Mouse (Mus musculus) heart, adult 2 months (tissue): ENCODE results near the gene Cyp24a1. TPM values are rescaled to one million over a fixed set of nuclear protein-coding genes. Genes with fewer than 3 reads are reported as not detected.

Experiments
- DNase-seq, 2 experiments: peaks; one replicate each; pipeline ENCODE4 v3.0.0; 2021
- H3K27ac ChIP-seq: fragments of 200-600 bp; 2 replicates; pipeline ENCODE4 v1.8.1; 2022
- H3K27me3 ChIP-seq: fragments of 200-500 bp; 2 replicates; pipeline ENCODE4 v1.6.1; 2012; ENCODE audit warnings: mild to moderate bottlenecking, low read length, inconsistent platforms, mixed read lengths; ENCODE audit not compliant: control insufficient read depth, insufficient read depth
- H3K36me3 ChIP-seq: fragments of 200-500 bp; 2 replicates; pipeline ENCODE4 v1.6.1; 2012; ENCODE audit warnings: low read length, inconsistent platforms; ENCODE audit not compliant: control insufficient read depth, insufficient read depth
- H3K4me1 ChIP-seq: fragments of 200-500 bp; 2 replicates; pipeline ENCODE4 v1.6.1; 2011; ENCODE audit warnings: low read length; ENCODE audit not compliant: control insufficient read depth, insufficient read depth
- H3K4me3 ChIP-seq: fragments of 200-600 bp; 2 replicates; pipeline ENCODE4 v1.8.1; 2022
- H3K79me2 ChIP-seq: fragments of 200-500 bp; replicated peaks from 2 replicates; pipeline ENCODE4 v1.6.1; 2012; ENCODE audit warnings: mild to moderate bottlenecking, inconsistent platforms, low read length, moderate library complexity, mixed read lengths; ENCODE audit not compliant: control insufficient read depth, insufficient read depth
- H3K9ac ChIP-seq: fragments of 200-500 bp; 2 replicates; pipeline ENCODE4 v1.6.1; 2012; ENCODE audit warnings: low read depth, mild to moderate bottlenecking, control low read depth, inconsistent platforms, low read length, mixed read lengths
- CTCF ChIP-seq: fragments of 200-600 bp; IDR thresholded peaks from 2 replicates; pipeline ENCODE4 v1.8.1; 2022; ENCODE audit warnings: antibody characterized with exemption, mild to moderate bottlenecking, moderate library complexity
- EP300 ChIP-seq: fragments of 200-500 bp; IDR thresholded peaks from 2 replicates; pipeline ENCODE4 v1.6.1; 2011; ENCODE audit warnings: low read depth, low read length, control low read depth; ENCODE audit not compliant: insufficient read depth
- POLR2A ChIP-seq: fragments of 200-500 bp; IDR thresholded peaks from 2 replicates; pipeline ENCODE4 v1.6.1; 2011; ENCODE audit warnings: mild to moderate bottlenecking, low read depth, low read length, control low read depth; ENCODE audit not compliant: insufficient read depth
- WGBS: fragments of 180-500 bp; shearing (Covaris S2); methylation state at CpG from one replicate; pipeline ENCODE4 v1.1.7; 2018; 5-methylcytosine and 5-hydroxymethylcytosine counted together
- intact Hi-C: fragments of 180-260 bp; cut with DNase I; formaldehyde crosslinking; loops from one replicate; pipeline ENCODE4 v1.15.1; 2025
- polyA plus RNA-seq: library from polyadenylated mRNA; depleted of rRNA; stranded (reverse); fragments of >200 nt; gene quantifications from 2 replicates; pipeline ENCODE4 v1.2.3, GENCODE M21; 2012
- total RNA-seq, 2 experiments: library from RNA; stranded (reverse); gene quantifications; 2 replicates each; pipeline ENCODE4 v1.2.3; 2021

Gene Cyp24a1
- total and polyA plus RNA-seq, 3 experiments, result not detected

- DNase-seq, result no peak
- Histone ChIP-seq H3K79me2 (no peaks in the 10 kb centered on the region), H3K4me1 (no peaks in the 10 kb centered on the region), H3K4me3 (no peak overlapping the region), H3K9ac (no peak overlapping the region), H3K36me3 (no peaks in the 10 kb centered on the region), H3K27me3 (no peaks in the 10 kb centered on the region), H3K27ac (no peak overlapping the region)
- intact Hi-C loops, result no loop called here
- TF ChIP-seq POLR2A (no peak), EP300 (no peak), CTCF (no peak)
These were observed 38.9 kb upstream of the Cyp24a1 start for GRCm38 (mm10) chr2:170535841-170536240.

- Histone ChIP-seq H3K27ac (no peak overlapping the region), H3K36me3 (no peaks in the 10 kb centered on the region), H3K79me2 (no peaks in the 10 kb centered on the region), H3K9ac (no peak overlapping the region), H3K4me1 (no peaks in the 10 kb centered on the region), H3K4me3 (no peak overlapping the region), H3K27me3 (no peaks in the 10 kb centered on the region)
- WGBS, result 90% methylated on average over 11 of the region's 11 CpGs
- intact Hi-C loops, result no loop called here
- no peak for DNase-seq
- TF ChIP-seq POLR2A (no peak), CTCF (no peak), EP300 (no peak)
These were observed 37.8 kb upstream of the Cyp24a1 start for GRCm38 (mm10) chr2:170534803-170535174.

- intact Hi-C loops, result no loop called here
These were observed 37.3 kb upstream of the Cyp24a1 start for GRCm38 (mm10) chr2:170534116-170534802.

GRCm38 (mm10) chr2:170530256-170530655, 33.3 kb upstream of the Cyp24a1 start:
- Histone ChIP-seq H3K27me3 (no peaks in the 10 kb centered on the region), H3K79me2 (no peaks in the 10 kb centered on the region), H3K4me1 (no peaks in the 10 kb centered on the region), H3K9ac (no peak overlapping the region), H3K36me3 (no peaks in the 10 kb centered on the region), H3K4me3 (no peak overlapping the region), H3K27ac (no peak overlapping the region)
- no peak for TF ChIP-seq EP300
- no peak for TF ChIP-seq CTCF
- no peak for TF ChIP-seq POLR2A
- DNase-seq, result no peak
- intact Hi-C loops, result no loop called here
- 86% methylated on average over 3 of the region's 3 CpGs for WGBS

More at GRCm38 (mm10) chr2:170534116-170534802, 37.3 kb upstream of the Cyp24a1 start:
- Histone ChIP-seq H3K9ac (no peak overlapping the region), H3K27ac (no peak overlapping the region), H3K79me2 (no peaks in the 10 kb centered on the region), H3K4me3 (no peak overlapping the region), H3K4me1 (no peaks in the 10 kb centered on the region), H3K36me3 (no peaks in the 10 kb centered on the region), H3K27me3 (no peaks in the 10 kb centered on the region)
- no peak for DNase-seq
- WGBS, result 28% methylated on average over 12 of the region's 12 CpGs
- TF ChIP-seq CTCF, result no peak
- TF ChIP-seq EP300, result no peak
- no peak for TF ChIP-seq POLR2A

- H3K79me2 ChIP-seq, result no peaks in the 10 kb centered on the region
- H3K36me3 ChIP-seq, result no peaks in the 10 kb centered on the region
- H3K27me3 ChIP-seq, result no peaks in the 10 kb centered on the region
- no peak overlapping the region for H3K4me3 ChIP-seq
- TF ChIP-seq POLR2A (no peak), CTCF (no peak)
- H3K4me1 ChIP-seq, result no peaks in the 10 kb centered on the region
- WGBS, result 87% methylated on average over 7 of the region's 7 CpGs
- intact Hi-C loops, result no loop called here
- H3K9ac ChIP-seq, result no peak overlapping the region
- DNase-seq, result no peak
- H3K27ac ChIP-seq, result no peak overlapping the region
These were observed 32.8 kb upstream of the Cyp24a1 start for GRCm38 (mm10) chr2:170529766-170530165.

- no peak overlapping the region for H3K27ac ChIP-seq
- H3K27me3 ChIP-seq, result no peaks in the 10 kb centered on the region
- H3K4me1 ChIP-seq, result no peaks in the 10 kb centered on the region
- no peak overlapping the region for H3K9ac ChIP-seq
- WGBS, result 96% methylated on average over 16 of the region's 16 CpGs
- intact Hi-C loops, result no loop called here
- no peak overlapping the region for H3K4me3 ChIP-seq
- no peak for DNase-seq
- TF ChIP-seq EP300 (no peak), POLR2A (no peak), CTCF (no peak)
- no peaks in the 10 kb centered on the region for H3K36me3 ChIP-seq
- no peaks in the 10 kb centered on the region for H3K79me2 ChIP-seq
These were observed 31.1 kb upstream of the Cyp24a1 start for GRCm38 (mm10) chr2:170528061-170528460.

- intact Hi-C loops, result no loop called here
These were observed 29.6 kb upstream of the Cyp24a1 start for GRCm38 (mm10) chr2:170526513-170526912.

More at GRCm38 (mm10) chr2:170526513-170526912, 29.6 kb upstream of the Cyp24a1 start:
- WGBS, result 46% methylated on average over 8 of the region's 8 CpGs
- Histone ChIP-seq H3K4me3 (no peak overlapping the region), H3K9ac (no peak overlapping the region), H3K4me1 (no peaks in the 10 kb centered on the region), H3K79me2 (no peaks in the 10 kb centered on the region), H3K27ac (no peak overlapping the region), H3K36me3 (no peaks in the 10 kb centered on the region), H3K27me3 (no peaks in the 10 kb centered on the region)
- TF ChIP-seq POLR2A (no peak), CTCF (no peak), EP300 (no peak)
- DNase-seq, result no peak
